ENCODE assay signal across 8 mouse cellular contexts in the genomic region with DNA sequence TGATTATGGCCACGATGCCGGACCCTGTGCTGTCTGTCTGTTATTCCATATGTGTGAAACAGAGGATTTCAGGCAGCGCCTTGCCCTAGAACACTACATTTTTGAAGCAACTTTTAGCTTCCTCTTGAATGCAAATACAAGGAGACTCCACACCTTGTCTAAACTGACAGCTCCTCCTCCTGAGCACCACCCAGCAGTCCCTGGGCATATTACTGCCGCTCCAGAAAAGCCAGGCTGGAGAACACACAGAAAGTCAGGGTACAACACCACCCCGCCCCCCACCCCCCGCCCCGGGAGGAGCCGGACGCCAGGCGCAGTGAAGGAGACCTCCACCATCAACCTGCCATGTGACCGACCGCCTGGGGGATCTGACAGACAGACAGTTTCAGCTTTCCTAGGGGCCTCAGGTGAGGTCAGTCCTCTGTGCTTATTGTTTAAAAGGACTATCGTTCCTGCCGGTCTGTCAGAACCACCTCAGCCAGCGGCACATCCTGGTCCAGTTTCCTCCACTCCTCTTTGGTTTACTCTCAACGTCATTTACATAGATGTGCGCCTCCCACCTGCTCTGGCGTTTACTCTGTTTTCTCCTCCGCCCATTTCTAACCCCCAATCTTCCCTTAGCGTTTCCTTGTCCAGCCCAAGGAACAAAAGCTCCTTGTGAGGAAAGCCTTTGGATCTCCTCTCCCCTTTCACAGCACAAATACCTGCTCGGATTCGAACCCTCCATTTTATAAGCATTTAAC. TPM values are rescaled to one million over a fixed set of nuclear protein-coding genes. Genes with fewer than 3 reads are reported as not detected.
DNase-seq lines count a peak whose midpoint lies in the region; ATAC-seq and TF ChIP-seq lines count a peak whose summit lies in the region.

No protein-coding gene starts in this region.

- 21% methylated on average over 22 of the region's 22 CpGs for WGBS in forebrain, embryonic 14.5 days
- 40% methylated on average over 22 of the region's 22 CpGs for WGBS in liver, embryonic 14.5 days (ENCODE audit: insufficient replicate concordance)

- H3K4me3 ChIP-seq in erythroblast, embryonic 14.5 days (replicated peaks) = peak overlapping the region; percentile 41
- H3K4me3 ChIP-seq in ES-Bruce4 (ENCODE audit: low read depth, low read length) = peak overlapping the region; percentile 35; the same call in 1 of the 2 replicates
- no peak overlapping the region for H3K4me3 ChIP-seq in forebrain, embryonic 14.5 days (ENCODE audit: low read depth, low read length)
- peak overlapping the region in 1 of 2 experiments; percentile 18; a peak in 1 of 4 replicates for H3K4me3 ChIP-seq in liver, embryonic 14.5 days (ENCODE audit: insufficient read depth in 1 of 2, low read depth in 2 of 2, low read length in 2 of 2)

- peak; percentile 81; the same call in 1 of the 2 replicates for TF ChIP-seq EP300 in ES-Bruce4 (IDR thresholded peaks at IDR 0.05; ENCODE audit: insufficient read depth, low read depth, low read length)
- TF ChIP-seq EP300 in liver, embryonic 14.5 days (IDR thresholded peaks at IDR 0.05; ENCODE audit: low read depth) = no peak

- H3K4me2 ChIP-seq in forebrain, embryonic 14.5 days (ENCODE audit: low read length) = peak overlapping the region; percentile 31
- peak overlapping the region; percentile 53 for H3K4me2 ChIP-seq in liver, embryonic 14.5 days (ENCODE audit: low read depth)

- DNase-seq in forebrain, embryonic 14.5 days (ENCODE audit: low spot score) = no peak
- no peak for DNase-seq in liver, embryonic 14.5 days (ENCODE audit: low read depth in 3 of 3, low spot score in 3 of 3)
- DNase-seq in layer of hippocampus, postnatal 25 days (ENCODE audit: extremely low spot score in 1 of 2, low spot score in 1 of 2) = no peak
- no peak for DNase-seq in urinary bladder, postnatal 25 days (ENCODE audit: low spot score)
- no peak for DNase-seq in thymus, adult 18-20 months

- peak overlapping the region; percentile 98 for H3K27ac ChIP-seq in ES-Bruce4 (ENCODE audit: insufficient read depth, low read length)
- H3K27ac ChIP-seq in forebrain, embryonic 14.5 days (ENCODE audit: low read depth, low read length) = no peak overlapping the region
- H3K27ac ChIP-seq in liver, embryonic 14.5 days = no peak overlapping the region

- H3K36me3 ChIP-seq in erythroblast, embryonic 14.5 days (ENCODE audit: control insufficient read depth) = no peaks in the 10 kb centered on the region
- H3K36me3 ChIP-seq in ES-Bruce4 (ENCODE audit: control insufficient read depth, insufficient read depth, low read length, poor library complexity, severe bottlenecking) = no peaks in the 10 kb centered on the region
- no peaks in the 10 kb centered on the region for H3K36me3 ChIP-seq in forebrain, embryonic 14.5 days (ENCODE audit: control insufficient read depth, insufficient read depth, low read length)
- H3K36me3 ChIP-seq in liver, embryonic 14.5 days (replicated peaks; ENCODE audit: control insufficient read depth, insufficient read depth, low read depth) = no peaks in the 10 kb centered on the region

- no peaks in the 10 kb centered on the region for H3K9me3 ChIP-seq in erythroblast, embryonic 14.5 days (ENCODE audit: control insufficient read depth, low read length)
- H3K9me3 ChIP-seq in ES-Bruce4 (replicated peaks; ENCODE audit: control insufficient read depth, insufficient read depth, low read length, poor library complexity, severe bottlenecking) = no peaks in the 10 kb centered on the region
- no peaks in the 10 kb centered on the region for H3K9me3 ChIP-seq in forebrain, embryonic 14.5 days (replicated peaks; ENCODE audit: control insufficient read depth, low read length)
- H3K9me3 ChIP-seq in liver, embryonic 14.5 days (ENCODE audit: control insufficient read depth, low read length) = no peaks in the 10 kb centered on the region

- peak overlapping the region; percentile 57 for H3K9ac ChIP-seq in ES-Bruce4 (ENCODE audit: low read depth, poor library complexity, severe bottlenecking)
- no peak overlapping the region for H3K9ac ChIP-seq in forebrain, embryonic 14.5 days (ENCODE audit: low read length)
- H3K9ac ChIP-seq in liver, embryonic 14.5 days (replicated peaks) = 0 out of 2 replicates have a peak overlapping the region, but pooled peaks have one; percentile 25

- no peak for TF ChIP-seq POLR2A in ES-Bruce4 (IDR thresholded peaks at IDR 0.05; ENCODE audit: insufficient read depth, low read length)

- TF ChIP-seq CTCF in ES-Bruce4 (IDR thresholded peaks at IDR 0.05; ENCODE audit: low read depth, low read length) = no peak
- TF ChIP-seq CTCF in liver, embryonic 14.5 days (IDR thresholded peaks at IDR 0.05; ENCODE audit: low read depth) = no peak

- ATAC-seq in erythroblast, adult 5-6 weeks (replicated peaks; ENCODE audit: low FRiP score, poor library complexity, severe bottlenecking) = no peak
- peak; percentile 37; the same call in 1 of the 2 replicates for ATAC-seq in forebrain, embryonic 14.5 days
- ATAC-seq in liver, embryonic 14.5 days (ENCODE audit: insufficient read depth) = no peak

- peaks cover 21% of the 10 kb centered on the region for H3K4me1 ChIP-seq in erythroblast, embryonic 14.5 days (ENCODE audit: control insufficient read depth)
- H3K4me1 ChIP-seq in ES-Bruce4 (ENCODE audit: control insufficient read depth, insufficient read depth, low read length) = peaks cover 2% of the 10 kb centered on the region
- H3K4me1 ChIP-seq in forebrain, embryonic 14.5 days (ENCODE audit: control insufficient read depth, insufficient read depth, low read length) = 0 out of 2 replicates have a peak, but pooled peaks cover 6% of the 10 kb centered on the region
- H3K4me1 ChIP-seq in liver, embryonic 14.5 days (replicated peaks; ENCODE audit: control insufficient read depth in 2 of 2, insufficient read depth in 2 of 2, low read length in 1 of 2) = peaks cover 5 to 14% of the 10 kb centered on the region in 2 experiments

- H3K27me3 ChIP-seq in erythroblast, embryonic 14.5 days (ENCODE audit: control insufficient read depth) = no peaks in the 10 kb centered on the region
- no peaks in the 10 kb centered on the region for H3K27me3 ChIP-seq in ES-Bruce4 (ENCODE audit: control insufficient read depth, insufficient read depth, low read length, poor library complexity, severe bottlenecking)
- H3K27me3 ChIP-seq in forebrain, embryonic 14.5 days (replicated peaks; ENCODE audit: control insufficient read depth, insufficient read depth, low read length) = no peaks in the 10 kb centered on the region
- H3K27me3 ChIP-seq in liver, embryonic 14.5 days (ENCODE audit: control insufficient read depth, insufficient read depth, low read length) = no peaks in the 10 kb centered on the region

RNA-seq across cellular contexts. Expression of a gene that starts 52.8 kb away (rescaled TPM):
- polyA plus RNA-seq in erythroblast, embryonic 14.5 days (2012) = 0.06 TPM in 1 of 2 replicates, not detected in the other
- total RNA-seq in erythroblast, adult 5-6 weeks (2015; ENCODE audit: low replicate concordance) = 3.3 and 4.6 TPM in 2 replicates
- total RNA-seq in erythroblast, adult 5-6 weeks (2017; ENCODE audit: low replicate concordance) = 1.3 and 2.2 TPM in 2 replicates
- 26.1 and 27.4 TPM in 2 replicates for polyA plus RNA-seq in ES-Bruce4 (2011; ENCODE audit: insufficient read depth, insufficient read length, low read depth, missing spikeins)
- polyA plus RNA-seq in forebrain, embryonic 14.5 days (2014; fragmentation: Nextera tagmentation; extraction: Ambion mirVana) = 9.1 and 10.3 TPM in 2 replicates
- 1.3 and 2.5 TPM in 2 replicates for polyA plus RNA-seq in liver, embryonic 14.5 days (2012; rRNA removed)
- 3.8 and 4.4 TPM in 2 replicates for polyA plus RNA-seq in liver, embryonic 14.5 days (2014; fragmentation: Nextera tagmentation; extraction: Ambion mirVana)
- 10 to 100 TPM in 1 of 2 experiments, 1 to 10 TPM in 1; 9.1 to 10.5 TPM for total RNA-seq in layer of hippocampus, postnatal 25 days (2021)
